Mouse (Mus musculus) cerebellum, adult 2 months (tissue): ENCODE measurements around the gene Gm16181. TPM values are rescaled to one million over a fixed set of nuclear protein-coding genes. Genes with fewer than 3 reads are reported as not detected.
A peak's percentile ranks its signal among the peaks of the same experiment; 100 is the strongest.

Source experiments
- DNase-seq, 2 experiments: peaks; one replicate each; pipeline ENCODE4 v3.0.0; 2021
- H3K27ac ChIP-seq: fragments of 200-500 bp; 2 replicates; pipeline ENCODE4 v1.5.1; 2012; ENCODE audit warnings: low read length, control low read depth, inconsistent platforms; ENCODE audit not compliant: insufficient read depth
- H3K27me3 ChIP-seq: fragments of 200-500 bp; 2 replicates; pipeline ENCODE4 v1.6.1; 2012; ENCODE audit warnings: inconsistent platforms, mild to moderate bottlenecking, low read length, moderate library complexity; ENCODE audit not compliant: control insufficient read depth, insufficient read depth
- H3K4me1 ChIP-seq: fragments of 200-500 bp; 2 replicates; pipeline ENCODE4 v1.6.1; 2011; ENCODE audit warnings: low read length; ENCODE audit not compliant: control insufficient read depth, insufficient read depth
- H3K4me3 ChIP-seq: fragments of 200-500 bp; replicated peaks from 2 replicates; pipeline ENCODE3; 2011; ENCODE audit warnings: mild to moderate bottlenecking, low read depth, low read length, control low read depth; ENCODE audit not compliant: insufficient read depth
- CTCF ChIP-seq: fragments of 200-500 bp; IDR thresholded peaks from 2 replicates; pipeline ENCODE4 v1.5.1; 2011; ENCODE audit warnings: low read depth, mild to moderate bottlenecking, control low read depth, low read length, moderate library complexity, borderline replicate concordance; ENCODE audit not compliant: insufficient read depth
- POLR2A ChIP-seq: fragments of 200-500 bp; IDR thresholded peaks from 2 replicates; pipeline ENCODE4 v1.6.1; 2011; ENCODE audit warnings: low read length, control low read depth, borderline replicate concordance; ENCODE audit not compliant: insufficient read depth
- WGBS: fragments of 180-500 bp; shearing (Covaris S2); methylation state at CpG from one replicate; pipeline ENCODE4 v1.1.7; 2018; 5-methylcytosine and 5-hydroxymethylcytosine counted together
- polyA plus RNA-seq: library from polyadenylated mRNA; depleted of rRNA; stranded (reverse); fragments of >200 nt; gene quantifications from 2 replicates; pipeline ENCODE4 v1.2.3, GENCODE M21; 2012

Gene Gm16181
- polyA plus RNA-seq, 1 experiment: not detected

GRCm38 (mm10) chr17:35209785-35210535 is 10.7 kb upstream of the Gm16181 start:
- Histone ChIP-seq H3K27ac (no peak overlapping the region), H3K4me3 (no peak overlapping the region), H3K4me1 (no peaks in the 10 kb centered on the region), H3K27me3 (no peaks in the 10 kb centered on the region)
- 68% methylated on average over 12 of the region's 12 CpGs for WGBS
- no peak for DNase-seq
- TF ChIP-seq CTCF (no peak), POLR2A (no peak)

GRCm38 (mm10) chr17:35210593-35210992 is 10.0 kb upstream of the Gm16181 start:
- TF ChIP-seq POLR2A (no peak), CTCF (no peak)
- WGBS: 82% methylated on average over 3 of the region's 3 CpGs
- H3K27me3 ChIP-seq: no peaks in the 10 kb centered on the region

GRCm38 (mm10) chr17:35213071-35213470 is 7.6 kb upstream of the Gm16181 start:
- Histone ChIP-seq H3K27me3 (no peaks in the 10 kb centered on the region), H3K4me3 (no peak overlapping the region), H3K27ac (no peak overlapping the region), H3K4me1 (no peaks in the 10 kb centered on the region)
- WGBS: 93% methylated on average over 5 of the region's 5 CpGs
- TF ChIP-seq CTCF (no peak), POLR2A (no peak)
- no peak for DNase-seq

More at GRCm38 (mm10) chr17:35210593-35210992, 10.0 kb upstream of the Gm16181 start:
- no peak overlapping the region for H3K27ac ChIP-seq
- DNase-seq: no peak
- H3K4me1 ChIP-seq: no peaks in the 10 kb centered on the region
- no peak overlapping the region for H3K4me3 ChIP-seq

- TF ChIP-seq CTCF (no peak), POLR2A (no peak)
Measured at GRCm38 (mm10) chr17:35218516-35219193, 2.0 kb upstream of the Gm16181 start.

GRCm38 (mm10) chr17:35219601-35220041 is 1.0 kb upstream of the Gm16181 start:
- 49% methylated on average over 6 of the region's 6 CpGs for WGBS
- no peaks in the 10 kb centered on the region for H3K27me3 ChIP-seq
- DNase-seq: peak in 1 of 2 experiments; percentile 36

More at GRCm38 (mm10) chr17:35218516-35219193, 2.0 kb upstream of the Gm16181 start:
- 83% methylated on average over 18 of the region's 18 CpGs for WGBS
- H3K27ac ChIP-seq: no peak overlapping the region
- no peak for DNase-seq
- H3K27me3 ChIP-seq: no peaks in the 10 kb centered on the region
- no peak overlapping the region for H3K4me3 ChIP-seq
- peaks cover 15% of the 10 kb centered on the region for H3K4me1 ChIP-seq

GRCm38 (mm10) chr17:35222299-35222698 is 1.7 kb downstream of the Gm16181 start:
- Histone ChIP-seq H3K4me3 (no peak overlapping the region), H3K27ac (no peak overlapping the region; the same call in 1 of the 2 replicates), H3K27me3 (no peaks in the 10 kb centered on the region), H3K4me1 (peaks cover 15% of the 10 kb centered on the region)
- no peak for DNase-seq
- WGBS: 16% methylated on average over 6 of the region's 6 CpGs
- no peak for TF ChIP-seq CTCF
- no peak for TF ChIP-seq POLR2A

More at GRCm38 (mm10) chr17:35219601-35220041, 1.0 kb upstream of the Gm16181 start:
- TF ChIP-seq POLR2A (no peak), CTCF (no peak)
- Histone ChIP-seq H3K4me3 (no peak overlapping the region), H3K4me1 (peaks cover 15% of the 10 kb centered on the region), H3K27ac (peak overlapping the region; percentile 46; the same call in 1 of the 2 replicates)

- H3K4me3 ChIP-seq: no peak overlapping the region
- no peak overlapping the region for H3K27ac ChIP-seq
- 96% methylated on average over 4 of the region's 4 CpGs for WGBS
- H3K4me1 ChIP-seq: peaks cover 10% of the 10 kb centered on the region
- TF ChIP-seq CTCF: no peak
- TF ChIP-seq POLR2A: no peak
- no peak for DNase-seq
- no peaks in the 10 kb centered on the region for H3K27me3 ChIP-seq
Measured at GRCm38 (mm10) chr17:35224641-35225040, 4.0 kb downstream of the Gm16181 start.
